Mouse (Mus musculus) lung, postnatal 0 days (tissue): ENCODE measurements around the gene Btbd8. TPM values are rescaled to one million over a fixed set of nuclear protein-coding genes. Genes with fewer than 3 reads are reported as not detected.

ENCODE experiments used
- ATAC-seq: fragments of 200-750 bp; cut with Nextera tagmentation; 2 replicates; pipeline ENCODE4 v1.8.0; 2017; ENCODE audit warnings: moderate library complexity
- DNase-seq: peaks from one replicate; pipeline ENCODE4 v3.0.0-alpha.2; 2016; ENCODE audit warnings: low spot score
- H3K27ac ChIP-seq: fragments of 300-500 bp; sonication (generic); 2 replicates; pipeline ENCODE4 v1.5.1; 2014; ENCODE audit warnings: antibody characterized with exemption, mild to moderate bottlenecking, low read length, mixed read lengths
- H3K27me3 ChIP-seq: fragments of 300-500 bp; sonication (generic); replicated peaks from 2 replicates; pipeline ENCODE4 v1.6.1; 2014; ENCODE audit warnings: low read length, mixed read lengths; ENCODE audit not compliant: insufficient read depth
- H3K36me3 ChIP-seq: fragments of 300-500 bp; sonication (generic); 2 replicates; pipeline ENCODE4 v1.6.1; 2014; ENCODE audit warnings: low read length, mixed read lengths; ENCODE audit not compliant: insufficient read depth
- H3K4me1 ChIP-seq: fragments of 300-500 bp; sonication (generic); 2 replicates; pipeline ENCODE4 v1.6.1; 2014; ENCODE audit warnings: antibody characterized with exemption, low read depth, low read length, mixed read lengths; ENCODE audit not compliant: insufficient read depth
- H3K4me2 ChIP-seq: fragments of 300-500 bp; sonication (generic); replicated peaks from 2 replicates; pipeline ENCODE4 v1.6.1; 2014; ENCODE audit warnings: low read depth, mild to moderate bottlenecking, low read length, moderate library complexity, mixed read lengths
- H3K4me3 ChIP-seq: fragments of 300-500 bp; sonication (generic); 2 replicates; pipeline ENCODE4 v1.5.1; 2014; ENCODE audit warnings: low read depth, low read length
- H3K9ac ChIP-seq: fragments of 300-500 bp; sonication (generic); replicated peaks from 2 replicates; pipeline ENCODE4 v1.6.1; 2014; ENCODE audit warnings: low read depth, mild to moderate bottlenecking
- H3K9me3 ChIP-seq: fragments of 300-500 bp; sonication (generic); 2 replicates; pipeline ENCODE4 v1.6.1; 2016; ENCODE audit warnings: low read length, mixed read lengths
- CTCF ChIP-seq: IDR thresholded peaks from 2 replicates; pipeline ENCODE4 v1.5.1; 2016; ENCODE audit warnings: antibody characterized with exemption, mild to moderate bottlenecking
- EP300 ChIP-seq: IDR thresholded peaks from 2 replicates; pipeline ENCODE4 v1.6.1; 2016; ENCODE audit warnings: antibody characterized with exemption, mild to moderate bottlenecking, control low read depth
- WGBS: fragments of 180-500 bp; shearing (Covaris S2); extraction: QIAGEN DNeasy Blood & Tissue Kit; methylation state at CpG from one replicate; pipeline ENCODE4 v1.1.7; 2014; 5-methylcytosine and 5-hydroxymethylcytosine counted together
- polyA plus RNA-seq: library from polyadenylated mRNA; unstranded; fragments of >200 nt; fragmentation: Nextera tagmentation; extraction: Ambion mirVana; gene quantifications from 2 replicates; pipeline ENCODE4 v1.2.1, GENCODE M21; 2015

Btbd8 gene
- polyA plus RNA-seq, 1 experiment from 2014 or later: 2.1 TPM

DNA sequence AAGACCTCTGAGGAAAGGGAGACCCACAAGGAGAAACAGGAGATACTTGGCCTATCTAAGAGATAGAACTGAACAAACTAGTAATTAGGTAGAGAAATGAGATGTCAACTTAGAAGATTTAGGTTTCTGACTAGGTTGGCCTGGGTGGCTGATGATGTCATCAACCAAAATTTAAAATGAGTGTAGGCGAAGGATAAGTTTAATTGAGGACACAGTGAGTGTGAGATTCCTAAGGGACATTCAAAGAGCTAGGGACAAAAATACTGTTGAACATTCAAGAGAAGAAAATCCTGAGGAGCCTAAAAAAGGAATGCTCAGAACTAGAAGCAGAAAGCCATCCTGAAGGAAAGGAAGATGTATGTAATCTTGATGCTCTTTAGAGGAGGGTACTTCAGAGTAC lies 78.3 kb downstream of the Btbd8 start:
- no peaks in the 10 kb centered on the region for H3K4me1 ChIP-seq
- DNase-seq (no peak), ATAC-seq (no peak)
- TF ChIP-seq CTCF (no peak), EP300 (no peak)
- H3K27me3 ChIP-seq: no peaks in the 10 kb centered on the region
- 94% methylated on average over 1 of the region's 1 CpGs for WGBS
- no peaks in the 10 kb centered on the region for H3K36me3 ChIP-seq
- no peak overlapping the region for H3K9ac ChIP-seq
- no peak overlapping the region for H3K27ac ChIP-seq
- H3K4me2 ChIP-seq: no peak overlapping the region
- H3K9me3 ChIP-seq: no peaks in the 10 kb centered on the region
- H3K4me3 ChIP-seq: no peak overlapping the region

DNA sequence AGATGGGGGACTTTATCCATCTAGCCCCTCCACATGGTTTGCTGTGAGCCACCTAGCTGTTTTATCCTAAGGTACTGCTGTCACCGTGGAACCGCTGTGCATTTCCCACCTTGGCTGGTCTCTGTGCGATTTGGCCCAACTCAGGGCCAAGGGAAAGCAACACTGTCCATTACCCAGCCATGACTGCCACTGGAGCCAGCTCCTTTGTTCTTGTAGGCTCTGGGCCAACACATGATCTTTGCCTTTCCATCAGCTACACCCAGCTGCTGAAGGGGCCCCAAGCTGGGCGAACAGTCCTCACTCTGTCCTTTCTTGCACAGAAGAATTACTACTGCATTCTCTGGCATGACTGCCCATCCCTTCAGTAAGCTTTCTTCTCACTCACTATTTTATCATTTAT lies 80.8 kb downstream of the Btbd8 start:
- no peaks in the 10 kb centered on the region for H3K9me3 ChIP-seq
- no peak overlapping the region for H3K27ac ChIP-seq
- 79% methylated on average over 4 of the region's 4 CpGs for WGBS
- H3K4me1 ChIP-seq: no peaks in the 10 kb centered on the region
- no peak for ATAC-seq
- no peaks in the 10 kb centered on the region for H3K36me3 ChIP-seq
- TF ChIP-seq CTCF: no peak
- TF ChIP-seq EP300: no peak
- no peak overlapping the region for H3K4me2 ChIP-seq
- H3K9ac ChIP-seq: no peak overlapping the region
- no peak for DNase-seq
- no peaks in the 10 kb centered on the region for H3K27me3 ChIP-seq
- no peak overlapping the region for H3K4me3 ChIP-seq

DNA sequence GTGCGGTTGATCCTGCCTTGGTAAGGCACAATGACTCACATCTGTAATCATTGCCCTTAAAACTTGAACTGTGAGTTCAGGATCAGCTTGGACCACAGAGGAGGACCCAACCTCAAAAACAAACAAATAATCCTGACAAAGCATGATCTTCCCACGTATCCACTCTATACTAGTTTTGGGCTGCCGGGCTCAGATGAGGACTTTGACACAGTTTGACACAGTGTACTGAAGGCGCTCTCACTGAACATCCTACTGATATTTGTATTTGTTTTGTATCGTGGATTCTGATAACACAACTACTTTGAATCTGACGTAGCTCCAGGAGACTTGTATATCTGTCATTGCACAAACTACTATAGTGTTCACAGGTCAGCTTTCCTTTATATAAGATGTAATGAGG lies 83.6 kb downstream of the Btbd8 start:
- H3K27me3 ChIP-seq: no peaks in the 10 kb centered on the region
- no peaks in the 10 kb centered on the region for H3K9me3 ChIP-seq
- H3K27ac ChIP-seq: no peak overlapping the region
- no peaks in the 10 kb centered on the region for H3K4me1 ChIP-seq
- H3K36me3 ChIP-seq: no peaks in the 10 kb centered on the region
- TF ChIP-seq EP300: no peak
- no peak for TF ChIP-seq CTCF
- no peak overlapping the region for H3K4me3 ChIP-seq
- WGBS: 77% methylated on average over 6 of the region's 6 CpGs
- no peak overlapping the region for H3K9ac ChIP-seq
- no peak for DNase-seq
- ATAC-seq: no peak
- H3K4me2 ChIP-seq: no peak overlapping the region

DNA sequence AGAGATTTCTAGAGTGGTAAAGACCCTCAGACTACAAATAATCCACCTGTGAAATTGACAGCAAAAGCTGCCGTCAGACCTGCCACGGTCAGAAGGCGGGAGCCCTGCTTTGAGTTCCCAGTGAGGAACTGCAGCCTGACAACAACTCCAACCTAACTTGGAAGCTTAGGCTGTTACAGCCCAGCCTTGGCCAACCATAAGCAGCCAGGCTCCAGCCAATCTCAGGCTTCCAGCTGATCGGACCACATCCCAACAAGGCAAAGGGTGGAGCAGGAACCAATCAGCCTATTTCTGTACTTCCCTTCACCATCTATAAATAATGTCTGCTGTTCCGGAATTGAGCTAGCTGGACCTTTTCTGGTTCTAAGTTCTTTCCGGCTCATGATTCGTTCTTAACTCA lies 84.1 kb downstream of the Btbd8 start:
- Histone ChIP-seq H3K4me1 (no peaks in the 10 kb centered on the region), H3K27ac (no peak overlapping the region), H3K4me3 (no peak overlapping the region), H3K9ac (no peak overlapping the region), H3K36me3 (no peaks in the 10 kb centered on the region), H3K4me2 (no peak overlapping the region), H3K27me3 (no peaks in the 10 kb centered on the region), H3K9me3 (no peaks in the 10 kb centered on the region)
- ATAC-seq (peak; percentile 40; the same call in 1 of the 2 replicates), DNase-seq (peak; percentile 5)
- TF ChIP-seq CTCF (no peak), EP300 (no peak)
- WGBS: 58% methylated on average over 7 of the region's 7 CpGs

DNA sequence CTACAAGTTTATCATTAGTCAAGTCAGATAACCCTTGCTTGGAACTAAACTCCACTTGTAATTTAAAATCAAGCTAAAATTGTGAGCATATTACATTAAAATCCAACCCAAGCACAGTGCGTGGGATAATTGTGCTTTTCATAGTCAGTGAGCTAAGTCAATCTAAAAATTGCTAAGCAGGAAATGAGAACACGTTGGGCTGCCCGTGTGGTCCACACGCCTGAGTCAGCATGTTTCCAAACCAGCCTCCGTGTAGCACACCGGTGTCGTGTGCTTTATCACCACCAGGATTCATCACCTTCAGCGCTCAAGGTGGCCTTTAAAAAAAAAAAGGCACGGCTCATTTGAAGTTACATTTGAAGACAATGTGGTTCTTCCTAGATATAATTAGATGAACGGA lies 86.5 kb downstream of the Btbd8 start:
- Histone ChIP-seq H3K27ac (no peak overlapping the region), H3K9ac (no peak overlapping the region), H3K4me2 (no peak overlapping the region), H3K36me3 (no peaks in the 10 kb centered on the region), H3K4me1 (no peaks in the 10 kb centered on the region), H3K27me3 (no peaks in the 10 kb centered on the region), H3K9me3 (no peaks in the 10 kb centered on the region), H3K4me3 (no peak overlapping the region)
- ATAC-seq: no peak
- no peak for DNase-seq
- TF ChIP-seq EP300: no peak
- no peak for TF ChIP-seq CTCF
- 72% methylated on average over 10 of the region's 10 CpGs for WGBS

DNA sequence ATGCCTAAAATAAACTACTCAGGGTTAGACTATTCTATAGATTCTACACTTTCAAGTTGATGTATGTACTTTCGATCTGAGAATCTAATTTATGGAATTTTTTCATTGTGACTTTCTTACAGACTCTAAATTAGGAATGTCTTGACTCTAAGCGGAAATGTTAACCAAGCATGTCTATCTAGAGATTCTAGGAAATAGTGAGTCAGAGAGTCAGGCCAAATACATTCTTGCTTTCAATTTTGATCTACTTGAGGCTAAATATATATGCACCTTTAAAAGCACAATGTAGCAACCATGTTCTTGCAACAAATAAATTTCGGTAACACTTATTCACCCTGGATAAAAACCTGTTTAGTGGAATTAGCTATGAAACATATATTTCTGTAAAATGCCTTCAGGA lies 91.1 kb downstream of the Btbd8 start:
- no peaks in the 10 kb centered on the region for H3K9me3 ChIP-seq

DNA sequence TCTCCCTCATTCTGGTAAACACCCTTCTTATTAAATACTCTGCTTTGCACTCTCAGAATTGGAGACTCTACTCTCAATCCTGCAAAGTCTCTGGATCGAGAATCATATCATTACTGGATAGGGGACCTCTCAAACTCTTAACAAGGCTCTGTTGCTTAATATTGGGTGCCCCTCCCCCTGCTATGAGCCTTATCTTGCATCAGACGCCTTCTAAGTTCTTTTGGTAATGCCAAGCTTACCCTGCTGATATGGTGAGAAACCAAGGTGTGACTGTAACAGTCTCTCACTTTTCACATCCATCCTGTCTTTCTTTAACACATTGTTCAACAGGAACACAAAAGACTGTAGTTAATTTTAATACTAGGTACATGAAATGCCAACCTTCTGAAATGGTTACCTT lies 95.8 kb downstream of the Btbd8 start:
- no peak overlapping the region for H3K9ac ChIP-seq
- WGBS: 28% methylated on average over 2 of the region's 2 CpGs
- DNase-seq (no peak), ATAC-seq (no peak)
- no peaks in the 10 kb centered on the region for H3K9me3 ChIP-seq
- no peak overlapping the region for H3K4me2 ChIP-seq
- no peak overlapping the region for H3K4me3 ChIP-seq
- H3K4me1 ChIP-seq: no peaks in the 10 kb centered on the region
- H3K36me3 ChIP-seq: no peaks in the 10 kb centered on the region
- H3K27me3 ChIP-seq: no peaks in the 10 kb centered on the region
- no peak overlapping the region for H3K27ac ChIP-seq
- no peak for TF ChIP-seq EP300
- no peak for TF ChIP-seq CTCF

More for the DNA sequence above, 91.1 kb downstream of the Btbd8 start:
- DNase-seq (no peak), ATAC-seq (no peak)
- Histone ChIP-seq H3K9ac (no peak overlapping the region), H3K4me3 (no peak overlapping the region), H3K27ac (no peak overlapping the region), H3K36me3 (no peaks in the 10 kb centered on the region), H3K4me2 (no peak overlapping the region), H3K27me3 (no peaks in the 10 kb centered on the region), H3K4me1 (no peaks in the 10 kb centered on the region)
- 91% methylated on average over 3 of the region's 3 CpGs for WGBS
- TF ChIP-seq CTCF: no peak
